Mouse (Mus musculus) liver, embryonic 14.5 days (tissue): ENCODE results near the gene Tex48.

Source experiments
- CTCF ChIP-seq: IDR thresholded peaks from 2 replicates; pipeline ENCODE4 v1.5.1; 2016; ENCODE audit warnings: antibody characterized with exemption, low read depth, control low read depth
- EP300 ChIP-seq: IDR thresholded peaks from 2 replicates; pipeline ENCODE4 v1.6.1; 2016; ENCODE audit warnings: antibody characterized with exemption, low read depth

DNA sequence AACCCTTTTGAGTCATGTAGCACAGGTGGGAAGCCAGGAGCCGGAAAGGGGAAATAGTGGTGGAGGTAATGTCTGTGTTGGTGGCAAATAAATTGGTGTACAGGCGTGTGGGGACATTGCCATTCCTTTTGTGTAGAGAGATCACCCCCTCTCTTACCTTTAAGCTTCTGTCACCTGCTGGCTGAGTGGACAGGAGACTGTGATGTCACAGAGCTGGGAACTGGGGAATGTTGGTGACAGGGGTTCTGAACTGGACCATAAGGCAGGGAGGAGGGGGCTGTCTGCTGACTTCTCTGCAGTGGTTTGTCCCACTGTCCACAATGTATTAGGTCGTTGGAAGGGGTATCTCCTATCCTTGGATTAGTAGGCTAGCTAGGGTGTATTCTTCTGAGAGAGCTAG, 17.3 kb downstream of the Tex48 start, which contains the start of gene Gm11213:
- TF ChIP-seq CTCF (no peak), EP300 (no peak)
